Mouse (Mus musculus) heart, embryonic 11.5 days (tissue): Measurements from ENCODE around the gene Ntmt1. TPM values are rescaled to one million over a fixed set of nuclear protein-coding genes. Genes with fewer than 3 reads are reported as not detected.

Experiments used
- ATAC-seq: fragments of 200-750 bp; cut with Nextera tagmentation; replicated peaks from 2 replicates; pipeline ENCODE4 v1.8.0; 2017; ENCODE audit warnings: moderate library complexity; ENCODE audit not compliant: insufficient number of reproducible peaks, low FRiP score, low TSS enrichment
- H3K27ac ChIP-seq: fragments of 300-500 bp; sonication (generic); 2 replicates; pipeline ENCODE4 v1.5.1; 2014; ENCODE audit warnings: mild to moderate bottlenecking, low read depth, low read length
- H3K27me3 ChIP-seq: fragments of 300-500 bp; sonication (generic); 2 replicates; pipeline ENCODE4 v1.6.1; 2014; ENCODE audit warnings: mild to moderate bottlenecking, low read length, mixed read lengths; ENCODE audit not compliant: control insufficient read depth, insufficient read depth
- H3K36me3 ChIP-seq: fragments of 300-500 bp; sonication (generic); 2 replicates; pipeline ENCODE4 v1.6.1; 2014; ENCODE audit warnings: mild to moderate bottlenecking, low read length, moderate library complexity, mixed read lengths; ENCODE audit not compliant: control insufficient read depth, insufficient read depth
- H3K4me1 ChIP-seq: fragments of 300-500 bp; sonication (generic); 2 replicates; pipeline ENCODE4 v1.6.1; 2014; ENCODE audit warnings: low read length; ENCODE audit not compliant: control insufficient read depth, insufficient read depth
- H3K4me2 ChIP-seq: fragments of 300-500 bp; sonication (generic); 2 replicates; pipeline ENCODE4 v1.6.1; 2014; ENCODE audit warnings: mild to moderate bottlenecking, moderate library complexity
- H3K4me3 ChIP-seq: fragments of 300-500 bp; sonication (generic); 2 replicates; pipeline ENCODE4 v1.5.1; 2014; ENCODE audit warnings: low read depth, low read length
- H3K9ac ChIP-seq: fragments of 300-500 bp; sonication (generic); 2 replicates; pipeline ENCODE4 v1.6.1; 2014; ENCODE audit warnings: mild to moderate bottlenecking, low read depth, low read length, moderate library complexity
- H3K9me3 ChIP-seq: fragments of 300-500 bp; sonication (generic); replicated peaks from 2 replicates; pipeline ENCODE4 v1.6.1; 2016; ENCODE audit warnings: low read length; ENCODE audit not compliant: control insufficient read depth
- WGBS: fragments of 180-500 bp; shearing (Covaris S2); extraction: QIAGEN DNeasy Blood & Tissue Kit; methylation state at CpG from one replicate; pipeline ENCODE4 v1.1.7; 2014; ENCODE audit not compliant: insufficient replicate concordance; 5-methylcytosine and 5-hydroxymethylcytosine counted together
- polyA plus RNA-seq: library from polyadenylated mRNA; unstranded; fragments of >200 nt; fragmentation: Nextera tagmentation; extraction: Ambion mirVana; gene quantifications from 2 replicates; pipeline ENCODE4 v1.2.1, GENCODE M21; 2014

Ntmt1 gene
- polyA plus RNA-seq, 1 experiment from 2014 or later: 82.6 TPM

GRCm38 (mm10) chr2:30805983-30806382 is 1.6 kb upstream of the Ntmt1 start:
- no peaks in the 10 kb centered on the region for H3K9me3 ChIP-seq
- H3K36me3 ChIP-seq: no peaks in the 10 kb centered on the region
- no peak overlapping the region for H3K9ac ChIP-seq
- WGBS: 87% methylated on average over 2 of the region's 2 CpGs
- H3K4me3 ChIP-seq: no peak overlapping the region
- H3K4me1 ChIP-seq: peaks cover 14% of the 10 kb centered on the region
- ATAC-seq: no peak
- H3K27ac ChIP-seq: no peak overlapping the region
- peaks cover 20% of the 10 kb centered on the region for H3K27me3 ChIP-seq
- no peak overlapping the region for H3K4me2 ChIP-seq

- ATAC-seq: peak; percentile 7; the same call in 1 of the 2 replicates
- H3K27ac ChIP-seq: peak overlapping the region; percentile 57
Observed at GRCm38 (mm10) chr2:30807147-30807647, 429 bp upstream of the Ntmt1 start.

GRCm38 (mm10) chr2:30808296-30808655 is 650 bp downstream of the Ntmt1 start:
- peak overlapping the region; percentile 95 for H3K4me2 ChIP-seq
- ATAC-seq: no peak
- WGBS: 2% methylated on average over 10 of the region's 10 CpGs
- H3K9me3 ChIP-seq: no peaks in the 10 kb centered on the region
- peak overlapping the region; percentile 80 for H3K4me3 ChIP-seq
- peak overlapping the region; percentile 93 for H3K9ac ChIP-seq
- H3K4me1 ChIP-seq: peaks cover 11% of the 10 kb centered on the region; the same call in 1 of the 2 replicates
- 0 out of 2 replicates have a peak, but pooled peaks cover 3% of the 10 kb centered on the region for H3K36me3 ChIP-seq
- peak overlapping the region; percentile 86 for H3K27ac ChIP-seq
- H3K27me3 ChIP-seq: peaks cover 3% of the 10 kb centered on the region

More at GRCm38 (mm10) chr2:30807147-30807647, 429 bp upstream of the Ntmt1 start:
- H3K9me3 ChIP-seq: no peaks in the 10 kb centered on the region
- H3K27me3 ChIP-seq: peaks cover 10% of the 10 kb centered on the region
- 0 out of 2 replicates have a peak, but pooled peaks cover 2% of the 10 kb centered on the region for H3K36me3 ChIP-seq
- H3K4me2 ChIP-seq: peak overlapping the region; percentile 95
- peaks cover 11% of the 10 kb centered on the region; the same call in 1 of the 2 replicates for H3K4me1 ChIP-seq
- peak overlapping the region; percentile 67; the same call in 1 of the 2 replicates for H3K9ac ChIP-seq
- WGBS: 7% methylated on average over 28 of the region's 28 CpGs
- H3K4me3 ChIP-seq: peak overlapping the region; percentile 80

DNA sequence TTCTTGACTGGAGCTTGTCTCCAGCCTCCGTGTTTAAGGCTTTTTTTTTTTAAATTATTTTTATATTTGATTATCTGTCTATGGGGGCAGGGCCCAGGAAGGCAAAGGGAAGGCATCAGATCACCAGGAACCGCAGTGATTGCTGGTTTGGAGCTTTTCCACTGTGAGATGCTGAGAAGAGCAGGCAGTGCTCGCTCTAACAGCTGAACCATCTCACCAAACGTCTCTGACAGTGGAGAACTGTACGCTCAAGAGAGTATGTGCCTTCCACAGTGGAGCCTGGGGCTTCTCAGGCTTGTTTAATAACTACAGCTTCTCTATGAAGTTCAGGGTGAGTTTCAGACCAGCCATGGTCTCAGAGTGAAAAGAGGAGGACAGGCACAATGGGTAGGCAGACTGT is 1.9 kb downstream of the Ntmt1 start:
- Histone ChIP-seq H3K27me3 (no peaks in the 10 kb centered on the region), H3K27ac (no peak overlapping the region), H3K9ac (no peak overlapping the region), H3K4me1 (peaks cover 11% of the 10 kb centered on the region; the same call in 1 of the 2 replicates), H3K9me3 (no peaks in the 10 kb centered on the region), H3K4me2 (peak overlapping the region; percentile 2; the same call in 1 of the 2 replicates), H3K4me3 (no peak overlapping the region), H3K36me3 (0 out of 2 replicates have a peak, but pooled peaks cover 3% of the 10 kb centered on the region)
- ATAC-seq: no peak
- 81% methylated on average over 5 of the region's 5 CpGs for WGBS

DNA sequence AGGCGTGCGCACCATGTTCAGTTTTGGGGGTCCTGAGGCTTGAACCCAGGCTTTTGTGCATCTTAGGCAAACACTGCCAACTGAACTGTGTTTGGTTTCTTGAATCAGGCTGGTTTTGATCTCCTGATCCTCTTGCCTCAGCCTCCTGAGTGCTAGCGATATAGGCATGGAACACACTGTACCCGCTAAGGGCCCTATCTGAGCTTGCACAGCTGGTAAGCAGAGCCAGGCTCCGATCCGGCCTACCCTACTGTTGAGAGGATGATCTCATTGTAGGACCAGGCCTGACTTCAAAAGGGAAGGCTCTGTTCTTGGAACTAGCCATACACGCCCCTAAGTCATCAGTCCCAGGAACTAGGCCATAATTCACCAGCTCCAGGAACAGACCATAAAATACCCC is 2.9 kb downstream of the Ntmt1 start:
- no peak overlapping the region for H3K27ac ChIP-seq
- no peak overlapping the region for H3K4me2 ChIP-seq
- no peak overlapping the region for H3K9ac ChIP-seq
- H3K27me3 ChIP-seq: no peaks in the 10 kb centered on the region
- H3K36me3 ChIP-seq: peaks cover 5% of the 10 kb centered on the region
- no peak for ATAC-seq
- WGBS: 82% methylated on average over 7 of the region's 7 CpGs
- H3K4me1 ChIP-seq: peaks cover 11% of the 10 kb centered on the region; the same call in 1 of the 2 replicates
- no peaks in the 10 kb centered on the region for H3K9me3 ChIP-seq
- H3K4me3 ChIP-seq: no peak overlapping the region

- Histone ChIP-seq H3K4me3 (no peak overlapping the region), H3K9ac (no peak overlapping the region), H3K4me1 (peaks cover 7% of the 10 kb centered on the region), H3K9me3 (0 out of 2 replicates have a peak, but pooled peaks cover 3% of the 10 kb centered on the region), H3K27ac (no peak overlapping the region), H3K36me3 (peaks cover 39% of the 10 kb centered on the region), H3K4me2 (no peak overlapping the region), H3K27me3 (no peaks in the 10 kb centered on the region)
- ATAC-seq: no peak
- 89% methylated on average over 1 of the region's 1 CpGs for WGBS
Observed at GRCm38 (mm10) chr2:30816383-30816782, 8.8 kb downstream of the Ntmt1 start.

DNA sequence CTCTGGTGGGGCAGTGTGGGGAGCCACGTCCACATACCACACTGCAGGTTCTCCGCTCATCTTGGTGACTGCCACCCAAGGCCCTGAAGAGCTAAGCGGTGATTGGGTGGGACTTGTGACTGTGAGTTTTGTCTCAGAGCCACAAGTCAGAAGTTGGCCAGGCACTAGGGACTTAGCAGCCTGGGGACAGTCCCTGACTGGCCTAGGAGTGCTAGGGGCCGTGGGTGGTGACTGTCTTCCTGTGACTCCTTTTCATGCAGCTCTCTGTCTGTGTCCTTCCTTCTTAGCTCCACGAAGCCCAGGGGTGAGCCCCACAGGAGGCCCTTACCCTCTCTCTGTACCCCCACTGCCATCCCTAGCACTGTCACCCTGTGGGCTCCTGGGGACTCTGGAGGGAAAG is 12.2 kb downstream of the Ntmt1 start:
- Histone ChIP-seq H3K36me3 (peaks cover 63% of the 10 kb centered on the region), H3K4me2 (no peak overlapping the region), H3K9ac (no peak overlapping the region), H3K4me1 (peaks cover 10% of the 10 kb centered on the region), H3K9me3 (0 out of 2 replicates have a peak, but pooled peaks cover 3% of the 10 kb centered on the region), H3K27me3 (no peaks in the 10 kb centered on the region), H3K4me3 (no peak overlapping the region), H3K27ac (no peak overlapping the region)
- ATAC-seq: no peak
- 84% methylated on average over 5 of the region's 5 CpGs for WGBS

DNA sequence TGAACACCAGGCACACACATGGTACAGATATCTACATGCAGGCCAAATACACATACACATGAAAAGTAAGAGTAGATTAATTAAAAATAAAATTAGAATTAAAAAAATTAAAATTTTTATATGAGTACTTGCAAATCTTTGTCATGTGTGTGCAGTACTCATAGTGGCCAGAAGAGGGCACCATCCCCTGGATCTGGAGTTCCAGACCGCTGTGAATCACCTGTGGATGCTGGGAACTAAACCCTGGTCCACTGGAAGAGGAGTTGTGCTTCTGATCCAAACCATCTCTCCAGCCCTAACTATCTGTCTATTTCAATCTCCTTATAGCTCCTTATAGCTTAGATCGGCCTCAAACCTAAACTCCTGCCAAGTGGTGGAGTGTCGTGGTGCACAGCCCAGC is 13.4 kb downstream of the Ntmt1 start:
- H3K9ac ChIP-seq: no peak overlapping the region
- H3K4me3 ChIP-seq: no peak overlapping the region
- H3K4me1 ChIP-seq: peaks cover 10% of the 10 kb centered on the region
- peaks cover 65% of the 10 kb centered on the region for H3K36me3 ChIP-seq
- no peak overlapping the region for H3K27ac ChIP-seq
- H3K27me3 ChIP-seq: no peaks in the 10 kb centered on the region
- no peak for ATAC-seq
- WGBS: 93% methylated on average over 3 of the region's 3 CpGs
- no peak overlapping the region for H3K4me2 ChIP-seq
- H3K9me3 ChIP-seq: 0 out of 2 replicates have a peak, but pooled peaks cover 3% of the 10 kb centered on the region

DNA sequence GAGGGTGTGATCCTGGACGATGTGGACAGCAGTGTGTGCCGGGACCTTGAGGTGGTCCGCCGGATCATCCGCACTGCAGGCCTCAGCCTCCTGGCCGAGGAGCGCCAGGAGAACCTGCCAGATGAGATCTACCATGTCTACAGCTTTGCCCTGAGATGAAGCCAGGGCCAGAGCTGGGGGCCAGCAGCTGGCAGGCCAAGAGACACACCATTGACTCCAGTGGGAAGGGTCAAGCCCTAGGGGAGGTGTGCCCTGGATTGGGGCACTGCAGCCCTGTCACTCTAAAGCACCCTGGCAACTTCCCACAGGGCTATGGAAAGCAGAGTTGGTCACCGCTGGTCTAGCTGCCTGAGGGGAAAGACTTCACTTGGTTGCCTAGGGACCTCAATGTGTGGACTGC is 14.8 kb downstream of the Ntmt1 start:
- peaks cover 59% of the 10 kb centered on the region for H3K36me3 ChIP-seq
- ATAC-seq: no peak

More for the DNA sequence above, 14.8 kb downstream of the Ntmt1 start:
- Histone ChIP-seq H3K27ac (no peak overlapping the region), H3K4me3 (no peak overlapping the region), H3K27me3 (no peaks in the 10 kb centered on the region), H3K4me2 (no peak overlapping the region), H3K9me3 (0 out of 2 replicates have a peak, but pooled peaks cover 3% of the 10 kb centered on the region), H3K4me1 (peaks cover 19% of the 10 kb centered on the region), H3K9ac (no peak overlapping the region)
- WGBS: 90% methylated on average over 8 of the region's 8 CpGs
